Mouse (Mus musculus) midbrain, embryonic 13.5 days (tissue): ENCODE results near the gene Ren1. TPM values are rescaled to one million over a fixed set of nuclear protein-coding genes. Genes with fewer than 3 reads are reported as not detected.

ENCODE experiments used
- ATAC-seq: fragments of 200-750 bp; cut with Nextera tagmentation; 2 replicates; pipeline ENCODE4 v1.8.0; 2017; ENCODE audit warnings: mild to moderate bottlenecking, moderate TSS enrichment, moderate library complexity
- H3K27ac ChIP-seq: fragments of 300-500 bp; sonication (generic); 2 replicates; pipeline ENCODE4 v1.5.1; 2015; ENCODE audit warnings: inconsistent platforms, mild to moderate bottlenecking, moderate library complexity
- H3K27me3 ChIP-seq: fragments of 300-500 bp; sonication (generic); 2 replicates; pipeline ENCODE4 v1.6.1; 2015; ENCODE audit warnings: mild to moderate bottlenecking, inconsistent platforms
- H3K36me3 ChIP-seq: fragments of 300-500 bp; sonication (generic); 2 replicates; pipeline ENCODE4 v1.6.1; 2015; ENCODE audit warnings: mild to moderate bottlenecking, inconsistent platforms
- H3K4me1 ChIP-seq: fragments of 300-500 bp; sonication (generic); replicated peaks from 2 replicates; pipeline ENCODE4 v1.6.1; 2015; ENCODE audit warnings: inconsistent platforms
- H3K4me2 ChIP-seq: fragments of 300-500 bp; sonication (generic); replicated peaks from 2 replicates; pipeline ENCODE4 v1.6.1; 2015; ENCODE audit warnings: moderate library complexity, mild to moderate bottlenecking, inconsistent platforms
- H3K4me3 ChIP-seq: fragments of 300-500 bp; sonication (generic); replicated peaks from 2 replicates; pipeline ENCODE4 v1.5.1; 2015; ENCODE audit warnings: mild to moderate bottlenecking, inconsistent platforms
- H3K9ac ChIP-seq: fragments of 300-500 bp; sonication (generic); replicated peaks from 2 replicates; pipeline ENCODE4 v1.6.1; 2015; ENCODE audit warnings: mild to moderate bottlenecking, inconsistent platforms
- H3K9me3 ChIP-seq: fragments of 300-500 bp; sonication (generic); 2 replicates; pipeline ENCODE4 v1.6.1; 2016; ENCODE audit warnings: mild to moderate bottlenecking, inconsistent platforms
- WGBS: fragments of 180-500 bp; shearing (Covaris S2); methylation state at CpG from one replicate; pipeline ENCODE4 v1.1.7; 2015; 5-methylcytosine and 5-hydroxymethylcytosine counted together
- polyA plus RNA-seq: library from polyadenylated mRNA; unstranded; fragments of >200 nt; fragmentation: Nextera tagmentation; extraction: Ambion mirVana; gene quantifications from 2 replicates; pipeline ENCODE4 v1.2.1, GENCODE M21; 2015

Ren1 gene
- not detected in 2 replicates for polyA plus RNA-seq

DNA sequence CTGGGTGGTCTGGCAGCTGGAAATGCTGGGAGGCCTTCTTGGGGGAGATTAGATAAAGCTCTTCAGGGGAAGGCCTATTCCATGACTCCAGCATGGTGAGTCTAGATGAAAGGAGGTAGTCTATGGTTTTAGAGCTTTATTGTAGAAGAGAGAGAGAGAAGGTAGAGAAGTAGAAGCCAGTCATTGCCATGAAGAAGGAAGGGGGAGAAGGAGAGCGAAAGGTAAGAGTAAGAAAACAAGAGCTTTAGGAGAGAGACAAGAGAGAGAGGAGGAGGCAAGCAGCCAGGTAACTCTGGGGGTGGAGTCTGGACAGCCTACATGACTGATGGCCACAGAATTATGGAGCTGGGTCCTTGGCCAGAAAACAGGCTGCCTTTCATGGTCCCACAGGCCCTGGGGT lies at the start of gene Ren1:
Gene Ren1 (plus strand): TSS at position 301 of the 400 bp plus-strand sequence.
- H3K27me3 ChIP-seq: peaks cover 10% of the 10 kb centered on the region
- H3K4me3 ChIP-seq: no peak within 1 kb of the TSS
- H3K9me3 ChIP-seq: no peaks in the 10 kb centered on the region
- H3K27ac ChIP-seq: no peak within 1 kb of the TSS
- H3K36me3 ChIP-seq: no peaks in the 10 kb centered on the region
- no peak for ATAC-seq
- no peak within 1 kb of the TSS for H3K4me2 ChIP-seq
- H3K4me1 ChIP-seq: peaks cover 14% of the 10 kb centered on the region
- 88% methylated on average over 1 of the region's 1 CpGs for WGBS
- H3K9ac ChIP-seq: no peak within 1 kb of the TSS

DNA sequence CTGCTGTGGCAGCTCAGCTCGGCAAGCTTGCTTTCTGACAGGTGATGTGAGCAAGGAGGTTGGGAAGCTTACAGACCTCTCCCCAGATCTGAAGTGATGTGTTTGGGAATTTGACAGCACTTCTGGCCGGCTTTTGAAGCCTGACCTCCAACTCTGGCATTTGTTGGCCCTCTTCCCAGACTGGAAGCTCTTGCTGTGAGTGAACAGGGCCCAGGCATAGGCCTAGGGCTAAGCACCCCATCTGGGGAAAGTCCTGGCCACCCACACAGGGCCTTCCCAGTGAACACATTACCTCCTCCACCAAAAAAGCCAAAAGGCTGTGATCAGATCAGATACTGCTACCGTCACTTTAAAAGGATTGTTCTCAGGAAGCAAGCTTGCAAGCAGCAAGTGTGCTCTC lies 47.8 kb upstream of the Ren1 start:
- H3K27me3 ChIP-seq: no peaks in the 10 kb centered on the region
- H3K4me2 ChIP-seq: no peak overlapping the region
- H3K27ac ChIP-seq: peak overlapping the region; percentile 21
- H3K9me3 ChIP-seq: no peaks in the 10 kb centered on the region
- H3K4me1 ChIP-seq: peaks cover 27% of the 10 kb centered on the region
- 38% methylated on average over 3 of the region's 3 CpGs for WGBS
- peaks cover 39% of the 10 kb centered on the region for H3K36me3 ChIP-seq
- no peak overlapping the region for H3K9ac ChIP-seq
- H3K4me3 ChIP-seq: no peak overlapping the region
- no peak for ATAC-seq

DNA sequence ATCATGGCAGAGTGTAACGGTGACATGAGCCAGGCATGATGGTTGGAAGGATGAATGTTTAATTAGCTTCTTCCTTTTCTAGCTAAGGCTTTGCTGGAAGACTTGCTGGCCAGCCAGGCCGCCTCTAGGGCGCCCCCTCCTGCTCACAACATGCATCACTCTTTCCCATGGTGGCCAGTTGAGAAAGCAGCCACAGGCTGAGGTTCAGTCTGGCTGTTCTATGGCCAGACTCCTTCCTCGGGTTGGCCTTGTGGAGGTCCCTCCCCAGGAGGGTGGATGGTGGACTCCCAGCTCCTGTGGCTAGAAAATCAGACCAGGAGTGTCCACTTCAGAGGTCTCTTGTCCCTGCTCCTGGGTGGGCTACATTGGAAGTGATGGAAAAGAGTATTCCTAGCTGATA lies 43.5 kb upstream of the Ren1 start:
- H3K27me3 ChIP-seq: no peaks in the 10 kb centered on the region
- H3K4me2 ChIP-seq: no peak overlapping the region
- under 1% methylated on average over 4 of the region's 4 CpGs for WGBS
- no peaks in the 10 kb centered on the region for H3K9me3 ChIP-seq
- H3K9ac ChIP-seq: no peak overlapping the region
- H3K36me3 ChIP-seq: peaks cover 10% of the 10 kb centered on the region; the same call in 1 of the 2 replicates
- no peak overlapping the region for H3K4me3 ChIP-seq
- H3K27ac ChIP-seq: no peak overlapping the region
- peak; percentile 65 for ATAC-seq
- H3K4me1 ChIP-seq: peaks cover 24% of the 10 kb centered on the region

DNA sequence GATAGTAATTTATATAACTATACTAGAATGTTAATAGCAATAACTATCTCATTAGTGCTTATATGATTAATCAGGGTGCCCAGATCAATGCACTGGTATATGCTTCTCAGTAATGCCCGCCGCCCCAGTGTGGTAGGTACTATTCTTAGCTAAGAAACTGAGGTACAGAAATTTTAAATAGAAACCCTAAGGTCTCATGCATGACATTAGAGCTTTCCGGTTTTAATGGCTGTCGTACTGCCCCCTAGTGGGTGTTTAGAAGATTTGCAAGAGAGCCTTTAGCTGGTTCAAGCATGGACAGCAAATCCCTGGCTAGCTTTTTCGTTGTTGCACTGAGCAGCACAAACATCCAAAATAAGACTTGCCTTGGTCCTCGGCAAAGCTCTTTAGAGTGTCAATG lies 43.0 kb upstream of the Ren1 start:
- Histone ChIP-seq H3K36me3 (peaks cover 5% of the 10 kb centered on the region; the same call in 1 of the 2 replicates), H3K4me2 (no peak overlapping the region), H3K9me3 (no peaks in the 10 kb centered on the region), H3K9ac (no peak overlapping the region), H3K27me3 (no peaks in the 10 kb centered on the region), H3K4me3 (no peak overlapping the region), H3K27ac (no peak overlapping the region), H3K4me1 (peaks cover 23% of the 10 kb centered on the region)
- WGBS: 14% methylated on average over 6 of the region's 6 CpGs
- peak; percentile 46; the same call in 1 of the 2 replicates for ATAC-seq

DNA sequence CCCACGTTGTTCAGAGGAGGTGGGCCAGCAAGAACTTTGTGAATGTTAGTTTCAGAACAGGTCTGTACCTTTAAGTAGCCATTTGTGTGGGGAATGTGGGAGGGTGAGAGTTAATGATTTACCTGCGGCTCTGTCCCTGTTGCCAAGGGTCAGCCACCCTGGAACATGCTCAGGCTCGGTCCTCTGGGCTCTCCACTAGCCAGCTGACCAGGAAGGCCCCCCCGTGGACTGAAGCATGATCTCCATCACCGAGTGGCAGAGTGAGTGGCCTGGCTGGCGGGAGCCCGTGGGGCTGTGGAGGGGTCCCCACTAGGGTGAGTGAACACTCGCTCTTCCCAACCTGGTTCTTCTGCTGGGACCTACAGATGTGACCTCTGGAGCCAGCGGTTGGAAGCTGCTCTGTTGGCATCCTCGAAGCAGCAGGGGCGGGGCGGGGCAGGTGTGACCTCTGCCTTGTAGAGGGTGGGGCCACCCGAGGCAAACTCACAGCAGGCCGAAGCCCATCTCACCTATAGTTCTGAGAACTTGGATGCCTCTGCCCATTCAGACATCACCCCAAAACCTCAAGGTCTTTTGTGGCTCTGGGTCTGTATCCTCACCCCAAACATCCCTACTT lies 40.5 kb upstream of the Ren1 start, which contains the start of gene Golt1a:
Gene Golt1a (plus strand): TSS at position 149 of the 616 bp plus-strand sequence.
- Histone ChIP-seq H3K27ac (no peak within 1 kb of the TSS), H3K4me2 (no peak within 1 kb of the TSS), H3K9me3 (no peaks in the 10 kb centered on the region), H3K4me1 (peaks cover 24% of the 10 kb centered on the region), H3K9ac (no peak within 1 kb of the TSS), H3K27me3 (no peaks in the 10 kb centered on the region), H3K4me3 (no peak within 1 kb of the TSS), H3K36me3 (no peaks in the 10 kb centered on the region)
- no peak for ATAC-seq
- 76% methylated on average over 14 of the region's 14 CpGs for WGBS

DNA sequence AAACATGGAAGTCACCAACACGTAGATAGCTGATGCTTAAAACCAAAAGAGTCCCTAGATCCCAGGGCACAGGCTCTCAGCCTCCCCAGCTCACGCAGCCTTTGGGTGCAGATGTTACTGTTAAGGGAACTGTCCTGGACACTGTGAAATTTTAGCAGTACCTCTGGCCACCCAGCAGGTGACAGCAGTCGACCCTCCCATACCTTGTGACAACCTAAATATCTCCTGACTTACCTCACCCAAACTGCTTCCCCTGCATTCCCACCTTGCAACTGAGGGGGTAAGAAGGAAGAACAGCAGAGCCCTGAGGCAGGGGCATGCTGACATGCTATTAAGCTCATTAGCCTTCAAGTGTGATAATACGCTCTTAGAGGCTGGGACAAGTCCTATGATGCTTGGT lies 39.1 kb upstream of the Ren1 start:
- no peaks in the 10 kb centered on the region for H3K27me3 ChIP-seq
- no peak for ATAC-seq
- WGBS: 56% methylated on average over 4 of the region's 4 CpGs
- H3K9ac ChIP-seq: no peak overlapping the region
- no peak overlapping the region for H3K4me3 ChIP-seq
- H3K36me3 ChIP-seq: no peaks in the 10 kb centered on the region
- H3K9me3 ChIP-seq: no peaks in the 10 kb centered on the region
- peaks cover 24% of the 10 kb centered on the region for H3K4me1 ChIP-seq
- no peak overlapping the region for H3K4me2 ChIP-seq
- H3K27ac ChIP-seq: peak overlapping the region; percentile 54; the same call in 1 of the 2 replicates

DNA sequence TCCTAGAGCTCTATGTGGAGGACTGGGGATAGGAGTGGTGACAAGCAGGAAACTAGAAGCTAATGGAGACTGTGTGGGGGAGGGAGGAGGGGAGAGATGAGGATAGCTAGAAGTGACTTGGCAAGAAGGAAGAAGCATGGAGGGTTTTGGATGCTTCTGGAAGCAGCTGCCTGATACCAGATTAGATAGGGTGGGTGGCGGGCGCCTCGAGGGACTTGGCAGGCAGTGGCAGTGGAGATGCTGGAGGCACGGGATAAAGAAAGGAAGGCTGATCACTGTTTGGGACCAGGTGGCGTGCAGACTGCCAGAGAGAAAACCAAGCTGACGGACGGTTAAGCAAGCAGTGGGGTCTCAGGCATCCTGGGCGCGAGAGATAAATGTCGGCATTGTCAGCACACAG lies 38.4 kb upstream of the Ren1 start:
- Histone ChIP-seq H3K9ac (0 out of 2 replicates have a peak overlapping the region, but pooled peaks have one; percentile 28), H3K4me1 (peaks cover 22% of the 10 kb centered on the region), H3K27me3 (no peaks in the 10 kb centered on the region), H3K4me2 (no peak overlapping the region), H3K4me3 (no peak overlapping the region), H3K36me3 (no peaks in the 10 kb centered on the region), H3K27ac (peak overlapping the region; percentile 54), H3K9me3 (no peaks in the 10 kb centered on the region)
- peak; percentile 69 for ATAC-seq
- 19% methylated on average over 10 of the region's 10 CpGs for WGBS

DNA sequence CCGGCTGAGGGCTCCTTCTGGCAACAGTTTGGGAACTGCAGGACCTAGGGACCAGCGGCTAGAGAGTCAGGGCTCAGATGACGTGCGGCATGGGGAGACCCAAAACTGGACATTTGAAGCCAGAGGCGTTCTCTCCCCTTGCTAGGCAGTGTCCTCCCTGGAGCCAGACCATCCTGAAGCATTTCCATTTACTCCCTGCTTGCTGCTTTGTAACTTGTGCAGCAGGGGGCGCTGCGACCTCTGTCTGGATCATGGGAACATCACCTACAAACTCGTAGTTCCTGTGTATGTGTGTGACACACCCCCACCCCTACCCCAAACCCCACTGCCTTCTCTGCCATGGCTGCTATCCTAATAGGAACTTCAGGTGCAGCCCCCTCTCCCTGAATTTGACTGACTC lies 35.9 kb upstream of the Ren1 start:
- H3K9ac ChIP-seq: no peak overlapping the region
- H3K4me2 ChIP-seq: no peak overlapping the region
- no peaks in the 10 kb centered on the region for H3K36me3 ChIP-seq
- H3K27me3 ChIP-seq: no peaks in the 10 kb centered on the region
- no peak overlapping the region for H3K27ac ChIP-seq
- peaks cover 16% of the 10 kb centered on the region for H3K4me1 ChIP-seq
- WGBS: 21% methylated on average over 8 of the region's 8 CpGs
- no peaks in the 10 kb centered on the region for H3K9me3 ChIP-seq
- H3K4me3 ChIP-seq: no peak overlapping the region
- ATAC-seq: no peak

DNA sequence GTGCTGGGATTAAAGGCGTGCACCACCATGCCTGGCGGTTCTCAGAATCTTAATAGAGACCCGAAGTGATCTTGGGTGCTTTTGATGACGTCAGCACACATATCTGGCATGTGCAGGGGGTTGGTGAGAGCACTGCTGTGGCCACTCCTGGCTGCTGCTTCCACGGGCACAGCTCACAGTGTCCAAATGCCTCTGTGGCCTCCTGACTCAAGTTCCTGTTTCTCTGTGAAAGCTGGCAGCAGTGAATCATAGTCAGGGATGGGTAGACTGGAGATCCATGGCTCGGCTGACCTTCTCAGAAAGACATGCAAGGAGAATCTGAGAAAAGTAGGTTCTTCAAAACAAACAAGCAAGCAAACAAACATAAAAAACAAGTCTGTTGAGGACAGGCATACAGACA lies 34.5 kb upstream of the Ren1 start:
- Histone ChIP-seq H3K36me3 (no peaks in the 10 kb centered on the region), H3K9me3 (no peaks in the 10 kb centered on the region), H3K4me2 (no peak overlapping the region), H3K27ac (no peak overlapping the region), H3K9ac (no peak overlapping the region), H3K4me3 (no peak overlapping the region), H3K27me3 (no peaks in the 10 kb centered on the region; the same call in 1 of the 2 replicates), H3K4me1 (peaks cover 16% of the 10 kb centered on the region)
- no peak for ATAC-seq
- 84% methylated on average over 6 of the region's 6 CpGs for WGBS

DNA sequence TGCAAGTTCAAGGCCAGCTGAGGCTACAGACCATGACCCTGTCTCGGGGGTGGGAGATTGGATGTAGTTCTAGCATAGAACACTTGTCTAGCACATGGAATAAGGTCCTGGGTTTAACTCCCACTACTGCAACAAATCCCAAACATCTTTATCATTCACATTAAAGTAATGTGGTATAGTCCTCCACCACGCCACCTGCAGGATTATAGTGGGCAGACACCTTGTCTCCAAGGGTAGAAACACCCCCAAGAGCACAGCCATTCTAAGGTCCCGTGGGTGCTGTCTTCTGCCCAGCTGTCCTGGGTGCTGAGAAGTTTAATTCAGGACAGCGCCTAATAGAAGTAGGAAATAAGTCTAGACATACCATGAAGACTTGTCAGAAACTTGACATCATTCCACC lies 33.7 kb upstream of the Ren1 start:
- ATAC-seq: no peak
- H3K4me2 ChIP-seq: no peak overlapping the region
- H3K27me3 ChIP-seq: no peaks in the 10 kb centered on the region; the same call in 1 of the 2 replicates
- no peak overlapping the region for H3K27ac ChIP-seq
- H3K9me3 ChIP-seq: no peaks in the 10 kb centered on the region
- H3K36me3 ChIP-seq: no peaks in the 10 kb centered on the region
- no peak overlapping the region for H3K4me3 ChIP-seq
- H3K9ac ChIP-seq: no peak overlapping the region
- H3K4me1 ChIP-seq: peaks cover 12% of the 10 kb centered on the region
- 82% methylated on average over 4 of the region's 4 CpGs for WGBS

DNA sequence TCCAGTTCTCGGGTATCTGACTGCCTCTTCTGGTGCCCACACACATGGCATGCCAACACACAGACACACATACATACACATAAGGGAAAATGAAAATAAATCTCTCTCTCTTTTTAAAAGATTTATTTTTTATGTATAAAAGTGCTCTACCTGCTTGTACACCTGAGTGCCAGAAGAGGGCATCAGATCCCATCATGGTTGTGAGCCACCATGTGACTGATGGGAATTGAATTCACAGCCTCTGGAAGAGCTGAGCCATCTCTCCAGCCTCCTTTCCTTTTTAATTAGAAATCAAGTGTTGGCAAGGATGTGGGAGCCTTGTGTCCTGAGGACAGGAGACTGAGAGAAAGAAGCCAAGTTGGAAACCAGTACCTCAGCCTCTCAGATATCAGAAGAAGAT lies 33.2 kb upstream of the Ren1 start:
- Histone ChIP-seq H3K4me1 (peaks cover 7% of the 10 kb centered on the region), H3K9me3 (no peaks in the 10 kb centered on the region), H3K27ac (no peak overlapping the region), H3K36me3 (no peaks in the 10 kb centered on the region), H3K9ac (no peak overlapping the region), H3K4me2 (no peak overlapping the region), H3K27me3 (no peaks in the 10 kb centered on the region; the same call in 1 of the 2 replicates), H3K4me3 (no peak overlapping the region)
- ATAC-seq: no peak
- WGBS: 72% methylated on average over 1 of the region's 1 CpGs

DNA sequence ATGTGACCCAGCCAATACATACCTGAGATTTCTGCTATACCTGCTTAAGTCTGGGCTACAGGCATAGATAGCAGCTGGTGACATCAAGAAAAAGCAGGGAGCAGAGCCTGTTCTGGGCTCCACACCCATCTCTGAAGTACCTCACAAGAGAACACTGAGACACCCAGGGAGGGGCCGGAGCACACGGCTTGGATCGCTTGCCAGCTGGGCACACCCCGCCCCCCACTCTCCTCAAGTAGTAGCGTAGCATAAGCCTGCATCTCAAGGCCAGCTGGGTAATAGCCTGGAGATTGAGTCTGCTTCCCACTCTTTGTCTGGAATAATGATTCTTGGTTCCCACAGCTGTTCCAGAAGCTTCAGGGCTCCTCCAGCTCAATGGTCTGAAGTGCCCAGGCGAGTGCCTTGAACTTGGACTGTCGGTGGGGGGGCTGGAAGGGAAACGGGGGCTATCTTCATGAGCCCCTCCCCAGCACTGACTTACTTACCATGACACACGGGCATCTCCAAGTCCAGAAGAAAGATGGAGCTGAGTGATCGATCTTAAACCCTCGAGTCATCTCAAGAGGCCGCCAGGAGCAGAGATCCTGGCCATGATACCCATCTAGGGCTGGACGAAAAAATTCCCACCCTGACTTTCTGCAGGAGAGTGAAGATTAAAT lies 28.9 kb upstream of the Ren1 start, which contains the start of gene Kiss1:
Gene Kiss1 (plus strand): TSS at position 609 of the 659 bp plus-strand sequence.
- Histone ChIP-seq H3K9ac (no peak within 1 kb of the TSS), H3K9me3 (no peaks in the 10 kb centered on the region), H3K4me3 (no peak within 1 kb of the TSS), H3K27me3 (peaks cover 4% of the 10 kb centered on the region; the same call in 1 of the 2 replicates), H3K4me1 (peaks cover 6% of the 10 kb centered on the region; the same call in 1 of the 2 replicates), H3K36me3 (no peaks in the 10 kb centered on the region), H3K27ac (no peak within 1 kb of the TSS), H3K4me2 (no peak within 1 kb of the TSS)
- peak; percentile 53 for ATAC-seq
- 77% methylated on average over 13 of the region's 13 CpGs for WGBS
